Mouse (Mus musculus) small intestine, adult 2 months (tissue): Measurements from ENCODE around the gene Apc2. TPM values are rescaled to one million over a fixed set of nuclear protein-coding genes. Genes with fewer than 3 reads are reported as not detected.
A peak's percentile ranks its signal among the peaks of the same experiment; 100 is the strongest.
"Not testable (repeated sequence)": the region's sequence is repeated elsewhere in the genome, so short reads cannot be mapped to it uniquely, and the experiment has no call there.

Experiments used
- H3K27ac ChIP-seq: fragments of 200-500 bp; 2 replicates; pipeline ENCODE4 v1.5.1; 2012; ENCODE audit warnings: low read depth, low read length, control low read depth, inconsistent platforms; ENCODE audit not compliant: insufficient read depth
- H3K27me3 ChIP-seq: fragments of 200-500 bp; 2 replicates; pipeline ENCODE4 v1.6.1; 2012; ENCODE audit warnings: mild to moderate bottlenecking, moderate library complexity, low read length, inconsistent platforms; ENCODE audit not compliant: control insufficient read depth, insufficient read depth
- H3K36me3 ChIP-seq: fragments of 200-500 bp; 2 replicates; pipeline ENCODE4 v1.6.1; 2012; ENCODE audit warnings: mild to moderate bottlenecking, low read length, control low read depth, inconsistent platforms; ENCODE audit not compliant: control insufficient read depth, insufficient read depth
- H3K4me1 ChIP-seq: fragments of 200-500 bp; 2 replicates; pipeline ENCODE4 v1.6.1; 2012; ENCODE audit warnings: low read length, inconsistent platforms, mixed read lengths; ENCODE audit not compliant: control insufficient read depth, insufficient read depth, insufficient read length
- H3K4me3 ChIP-seq: fragments of 200-500 bp; 2 replicates; pipeline ENCODE4 v1.5.1; 2012; ENCODE audit warnings: low read depth, mild to moderate bottlenecking, control low read depth, inconsistent platforms, low read length, moderate library complexity
- CTCF ChIP-seq: fragments of 200-500 bp; IDR thresholded peaks from 2 replicates; pipeline ENCODE4 v1.5.1; 2012; ENCODE audit warnings: low read depth, mild to moderate bottlenecking, control low read depth, inconsistent platforms, low read length, moderate library complexity, mixed read lengths; ENCODE audit not compliant: insufficient replicate concordance, insufficient read length; ENCODE audit errors: extremely low read depth
- POLR2A ChIP-seq: fragments of 200-500 bp; IDR thresholded peaks from 2 replicates; pipeline ENCODE4 v1.6.1; 2012; ENCODE audit warnings: low read depth, mild to moderate bottlenecking, control low read depth, inconsistent platforms, low read length, moderate library complexity
- WGBS: fragments of 180-500 bp; shearing (Covaris S2); methylation state at CpG from one replicate; pipeline ENCODE4 v1.1.7; 2018; 5-methylcytosine and 5-hydroxymethylcytosine counted together
- polyA plus RNA-seq: library from polyadenylated mRNA; depleted of rRNA; stranded (reverse); fragments of >200 nt; gene quantifications from 2 replicates; pipeline ENCODE4 v1.2.3, GENCODE M21; 2012

Apc2 gene
- polyA plus RNA-seq, 1 experiment = 0.65 TPM

DNA sequence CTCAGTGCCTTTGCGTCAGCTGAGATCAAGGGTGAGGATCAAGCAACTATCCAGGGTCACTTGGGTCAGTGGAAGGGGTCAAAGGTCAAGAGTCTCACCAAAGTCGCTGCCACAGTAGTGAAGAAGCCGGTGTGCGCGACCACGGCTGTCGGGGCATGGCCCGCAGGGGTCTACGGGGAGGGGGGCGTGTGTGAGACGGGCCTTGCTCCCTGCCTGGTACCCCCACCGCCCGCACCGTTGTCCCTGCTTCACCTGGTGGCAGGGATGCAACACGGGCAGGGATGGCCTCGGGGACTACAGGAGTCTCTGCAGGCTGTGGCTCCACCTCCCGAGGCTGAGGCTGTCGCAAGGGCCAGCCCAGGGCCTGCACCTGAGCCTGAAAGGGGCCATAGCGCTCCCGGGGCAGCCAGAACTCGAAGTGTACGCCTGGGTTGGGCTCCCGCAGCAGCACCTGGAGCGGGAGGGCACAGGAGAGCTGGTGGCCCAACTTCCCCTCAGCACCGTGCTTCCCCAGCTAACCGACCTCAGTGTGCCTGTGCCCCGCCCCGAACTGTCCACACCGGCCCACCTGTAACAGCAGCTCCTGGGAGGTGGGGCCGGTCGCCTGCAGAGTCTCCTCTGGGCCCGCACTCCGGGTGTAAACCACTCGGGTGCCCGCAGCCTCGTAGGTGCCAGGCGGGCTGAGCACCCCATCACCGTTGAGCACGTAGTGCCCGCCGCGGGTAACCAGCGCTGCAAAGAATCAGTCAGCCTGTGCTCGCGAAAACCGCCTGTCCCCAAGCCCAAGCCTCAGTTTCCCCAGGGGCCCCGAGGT lies 45.9 kb downstream of the Apc2 start:
- Histone ChIP-seq H3K27me3 (peaks cover 2% of the 10 kb centered on the region; the same call in 1 of the 2 replicates), H3K4me3 (peak overlapping the region; percentile 33)
- WGBS = 12% methylated on average over 47 of the region's 47 CpGs

DNA sequence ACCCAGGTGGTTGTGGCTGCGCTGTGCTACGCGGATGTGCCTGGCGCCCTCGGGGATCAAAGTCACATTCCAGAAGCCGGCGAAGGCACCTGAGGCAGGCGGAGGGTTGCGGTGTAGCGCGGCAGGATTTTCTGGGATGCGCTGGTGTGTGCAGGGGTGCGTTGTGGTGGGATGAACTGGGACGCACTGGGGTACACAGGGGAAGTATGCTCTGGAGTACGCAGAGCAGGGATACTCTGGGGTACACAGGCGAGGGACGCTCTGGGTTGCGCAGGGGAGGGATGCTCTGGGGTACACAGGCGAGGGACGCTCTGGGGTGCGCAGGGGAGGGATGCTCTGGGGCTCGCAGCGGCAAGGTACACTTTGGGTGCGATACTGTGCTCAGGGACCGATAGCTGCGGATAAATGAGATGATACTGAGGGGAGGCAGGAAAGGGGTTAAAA lies 46.5 kb downstream of the Apc2 start:
- Histone ChIP-seq H3K4me3 (peak overlapping the region; percentile 33), H3K36me3 (no peaks in the 10 kb centered on the region)

More for the DNA sequence above, 45.9 kb downstream of the Apc2 start:
- no peak overlapping the region for H3K27ac ChIP-seq
- H3K4me1 ChIP-seq = peaks cover 42% of the 10 kb centered on the region
- TF ChIP-seq POLR2A = no peak
- no peak for TF ChIP-seq CTCF
- no peaks in the 10 kb centered on the region for H3K36me3 ChIP-seq

DNA sequence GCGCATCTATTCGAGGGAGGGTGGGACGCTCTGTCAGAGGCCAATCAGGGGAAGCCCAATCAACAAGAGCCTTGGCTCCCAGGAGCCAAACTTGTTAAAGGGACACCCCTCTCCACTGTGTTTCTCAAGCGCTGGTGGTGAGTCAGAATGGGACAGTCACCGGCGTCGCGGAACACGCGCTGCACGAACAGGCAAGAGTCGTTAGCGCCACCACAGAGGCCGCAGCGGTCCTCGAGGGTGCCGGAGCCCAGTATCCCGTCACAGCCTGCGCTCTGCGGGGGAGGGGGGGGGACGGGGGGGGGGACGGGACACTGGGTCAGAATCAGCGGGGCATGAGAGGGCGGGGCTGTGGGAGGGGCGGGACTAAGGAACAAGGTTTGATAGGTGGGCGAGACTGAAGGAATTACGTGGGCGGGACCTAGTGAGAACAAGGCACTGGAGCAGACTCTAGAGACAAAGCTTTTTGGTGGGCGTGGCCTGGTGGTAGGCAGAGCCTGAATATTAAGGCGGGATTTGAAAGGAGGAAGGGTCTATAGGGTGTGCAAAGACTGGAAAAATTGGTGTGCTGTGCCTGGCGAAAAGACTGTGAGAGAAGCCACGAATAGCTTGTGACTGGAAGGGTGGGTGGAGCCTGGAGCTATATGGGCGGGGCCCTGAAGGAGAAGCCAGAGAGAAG lies 47.1 kb downstream of the Apc2 start:
- 2% methylated on average over 33 of the region's 33 CpGs for WGBS
- peaks cover 2% of the 10 kb centered on the region; the same call in 1 of the 2 replicates for H3K27me3 ChIP-seq
- no peak overlapping the region for H3K27ac ChIP-seq

More for the DNA sequence above, 46.5 kb downstream of the Apc2 start:
- H3K4me1 ChIP-seq = peaks cover 43% of the 10 kb centered on the region
- H3K27me3 ChIP-seq = peaks cover 2% of the 10 kb centered on the region; the same call in 1 of the 2 replicates
- no peak overlapping the region for H3K27ac ChIP-seq
- 4% methylated on average over 26 of the region's 26 CpGs for WGBS
- TF ChIP-seq CTCF (no peak), POLR2A (no peak)

DNA sequence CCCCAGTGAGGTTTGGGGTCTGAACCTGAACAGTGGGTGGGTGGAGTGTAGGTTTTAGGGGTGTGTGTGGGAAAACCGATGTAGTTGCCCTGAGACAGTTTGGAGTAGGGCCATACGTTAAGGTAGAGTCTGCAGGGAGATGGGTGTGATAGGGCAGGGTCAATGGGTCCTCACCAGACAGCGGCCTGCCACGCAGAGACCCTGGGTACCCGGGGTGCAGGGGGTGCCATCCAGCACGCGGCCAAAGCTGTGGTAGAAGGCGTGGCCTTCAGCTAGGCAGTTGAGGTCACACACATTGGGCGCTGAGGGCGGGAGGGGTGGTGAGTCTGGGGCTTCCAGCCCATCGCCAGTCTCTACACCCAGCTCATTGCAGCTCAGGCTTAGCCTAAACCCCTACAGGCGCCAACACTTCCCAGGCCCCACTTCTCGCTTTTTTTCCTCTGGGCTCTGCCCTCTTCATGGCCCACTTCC lies 47.7 kb downstream of the Apc2 start:
- H3K27ac ChIP-seq = peak overlapping the region; percentile 100
- no peaks in the 10 kb centered on the region for H3K36me3 ChIP-seq
- peaks cover 47% of the 10 kb centered on the region for H3K4me1 ChIP-seq
- peaks cover 2% of the 10 kb centered on the region; the same call in 1 of the 2 replicates for H3K27me3 ChIP-seq
- peak overlapping the region; percentile 36 for H3K4me3 ChIP-seq
- WGBS = 34% methylated on average over 13 of the region's 13 CpGs
- TF ChIP-seq CTCF (no peak), POLR2A (no peak)

More for the DNA sequence above, 47.1 kb downstream of the Apc2 start:
- H3K36me3 ChIP-seq = no peaks in the 10 kb centered on the region
- peak overlapping the region; percentile 36 for H3K4me3 ChIP-seq
- no peak for TF ChIP-seq POLR2A
- TF ChIP-seq CTCF = no peak
- H3K4me1 ChIP-seq = peaks cover 46% of the 10 kb centered on the region

DNA sequence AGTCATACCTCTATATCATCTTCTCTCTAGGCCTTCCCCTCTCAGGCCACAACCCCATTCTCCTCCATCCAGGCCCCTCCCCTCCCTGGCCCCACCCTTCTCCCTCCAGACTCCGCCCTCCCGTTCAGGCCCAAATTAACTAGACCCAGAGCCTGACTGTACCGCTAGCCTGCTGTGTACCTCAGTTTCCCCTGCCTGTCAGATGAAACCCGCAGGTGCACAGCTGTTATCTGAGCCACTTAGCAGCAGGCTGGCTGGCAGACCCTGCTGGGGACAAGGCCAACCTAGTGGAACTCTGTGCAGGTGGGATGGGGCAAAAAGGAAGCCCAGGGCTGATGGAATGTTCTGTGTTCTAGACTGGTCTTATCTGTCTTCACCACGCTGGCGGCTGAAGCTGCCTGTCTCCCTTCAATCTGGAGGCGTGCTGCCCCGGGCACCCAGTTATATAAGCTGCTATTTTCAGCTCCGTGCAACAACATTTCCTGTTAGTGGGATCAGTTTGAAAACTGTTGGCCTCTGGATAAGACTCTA lies 48.4 kb downstream of the Apc2 start:
- Histone ChIP-seq H3K4me1 (peaks cover 49% of the 10 kb centered on the region), H3K36me3 (no peaks in the 10 kb centered on the region), H3K27me3 (peaks cover 2% of the 10 kb centered on the region; the same call in 1 of the 2 replicates), H3K4me3 (peak overlapping the region; percentile 54), H3K27ac (peak overlapping the region; percentile 100)
- WGBS = 9% methylated on average over 9 of the region's 9 CpGs
- TF ChIP-seq CTCF (no peak), POLR2A (no peak; the same call in 1 of the 2 replicates)

DNA sequence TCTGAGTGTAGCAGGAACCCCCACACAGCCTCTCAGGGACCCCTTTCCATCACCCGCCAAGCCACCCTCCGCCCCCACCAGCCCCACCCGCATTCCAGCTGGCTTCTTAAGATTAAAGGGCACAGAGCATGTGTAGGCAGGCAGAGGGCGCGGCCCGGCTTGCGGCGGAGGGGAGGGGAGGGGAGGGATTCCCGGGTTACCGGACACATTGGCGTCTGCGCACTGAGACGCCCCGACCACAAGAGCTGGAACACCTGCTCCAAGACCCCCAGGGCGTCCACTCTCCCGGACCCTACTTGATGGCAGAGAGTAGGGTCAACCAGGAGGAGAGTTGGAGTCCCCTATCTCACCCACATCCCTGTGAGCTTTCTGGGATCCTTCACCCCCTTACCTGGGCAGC lies 49.3 kb downstream of the Apc2 start:
- WGBS = 10% methylated on average over 16 of the region's 16 CpGs
- TF ChIP-seq CTCF (no peak), POLR2A (peak; percentile 11; the same call in 1 of the 2 replicates)
- Histone ChIP-seq H3K27ac (peak overlapping the region; percentile 100), H3K4me1 (peaks cover 49% of the 10 kb centered on the region), H3K36me3 (no peaks in the 10 kb centered on the region), H3K27me3 (peaks cover 2% of the 10 kb centered on the region; the same call in 1 of the 2 replicates), H3K4me3 (peak overlapping the region; percentile 66)

DNA sequence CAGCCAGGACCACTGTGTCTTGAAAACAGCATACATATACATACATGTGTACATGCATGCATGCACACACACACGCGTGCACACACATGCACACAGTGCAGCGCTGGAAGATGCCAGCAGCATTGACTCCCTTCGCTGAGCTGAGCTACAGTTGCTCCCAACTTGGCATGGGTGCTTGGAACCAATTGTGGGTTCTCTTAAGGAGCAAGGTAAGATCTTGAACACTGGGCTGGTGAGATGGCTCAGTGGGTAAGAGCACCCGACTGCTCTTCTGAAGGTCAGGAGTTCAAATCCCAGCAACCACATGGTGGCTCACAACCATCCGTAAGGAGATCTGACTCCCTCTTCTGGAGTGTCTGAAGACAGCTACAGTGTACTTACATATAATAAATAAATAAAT lies 50.2 kb downstream of the Apc2 start:
- WGBS = 89% methylated on average over 6 of the region's 6 CpGs

More for the DNA sequence above, 50.2 kb downstream of the Apc2 start:
- H3K27ac ChIP-seq, H3K27me3 ChIP-seq, H3K36me3 ChIP-seq, H3K4me3 ChIP-seq: not testable (repeated sequence)
- H3K4me1 ChIP-seq = peaks cover 51% of the 10 kb centered on the region
